Mouse (Mus musculus) heart, adult 2 months (tissue): Measurements from ENCODE around the gene Romo1.

ENCODE experiments used
- CTCF ChIP-seq: fragments of 200-600 bp; IDR thresholded peaks from 2 replicates; pipeline ENCODE4 v1.8.1; 2022; ENCODE audit warnings: antibody characterized with exemption, mild to moderate bottlenecking, moderate library complexity
- EP300 ChIP-seq: fragments of 200-500 bp; IDR thresholded peaks from 2 replicates; pipeline ENCODE4 v1.6.1; 2011; ENCODE audit warnings: low read depth, low read length, control low read depth; ENCODE audit not compliant: insufficient read depth

DNA sequence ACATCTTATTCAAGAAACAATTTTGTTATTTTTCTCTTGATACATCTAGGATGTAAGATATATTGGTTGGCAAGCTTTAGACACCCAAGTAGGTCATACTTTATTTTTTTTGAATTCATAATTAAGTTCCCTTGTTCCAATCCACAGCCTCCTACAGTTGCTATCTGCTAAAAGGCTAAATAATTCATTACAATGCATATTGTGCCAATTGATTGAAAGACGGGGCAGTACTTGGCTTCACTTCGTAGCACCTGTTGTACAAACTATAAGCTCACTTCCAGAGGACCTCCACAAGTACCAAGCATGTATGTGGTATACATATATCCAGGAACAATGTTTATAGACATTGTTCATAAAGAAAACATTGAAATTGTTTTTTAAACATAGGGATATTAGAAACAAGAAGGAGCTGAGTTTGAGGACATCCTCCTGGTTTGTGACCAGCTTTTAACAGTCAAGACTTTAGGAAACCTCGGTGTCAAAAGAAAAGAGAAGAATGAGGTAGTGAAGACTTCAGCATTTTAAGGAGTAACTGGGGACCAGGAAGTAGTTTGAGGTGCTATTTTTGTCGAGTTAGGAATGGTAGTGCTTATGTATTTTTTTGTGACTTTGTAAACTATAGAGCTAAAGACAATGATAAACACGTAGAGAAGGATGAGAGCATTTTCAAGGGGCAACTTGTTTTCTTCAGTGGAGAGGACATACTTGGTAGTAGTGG lies 2.6 kb downstream of the Romo1 start:
- TF ChIP-seq EP300 (no peak), CTCF (no peak)
